Mouse (Mus musculus): ENCODE results near the gene Plxnd1. TPM values are rescaled to one million over a fixed set of nuclear protein-coding genes. Genes with fewer than 3 reads are reported as not detected.

Plxnd1 gene
- polyA plus RNA-seq, 1 experiment: 26.2 TPM

GRCm38 (mm10) chr6:115971273-115972060 is 23.3 kb downstream of the Plxnd1 start:
- Histone ChIP-seq H3K27me3 (ENCODE audit: control insufficient read depth, insufficient read depth, low read length) (no peaks in the 10 kb centered on the region), H3K4me3 (ENCODE audit: low read depth, low read length) (no peak overlapping the region), H3K27ac (ENCODE audit: insufficient read depth, low read depth, low read length) (peak overlapping the region; percentile 30; the same call in 1 of the 2 replicates), H3K4me1 (ENCODE audit: control insufficient read depth, insufficient read depth, insufficient read length, low read length) (peaks cover 17% of the 10 kb centered on the region), H3K36me3 (ENCODE audit: control insufficient read depth, insufficient read depth, low read length) (no peaks in the 10 kb centered on the region)
- WGBS: 63% methylated on average over 13 of the region's 13 CpGs
- no peak for TF ChIP-seq CTCF (IDR thresholded peaks at IDR 0.05; ENCODE audit: extremely low read depth, insufficient read length, insufficient replicate concordance, low read depth, low read length)
- TF ChIP-seq POLR2A (IDR thresholded peaks at IDR 0.05; ENCODE audit: low read depth, low read length): peak; percentile 6; the same call in 1 of the 2 replicates

DNA sequence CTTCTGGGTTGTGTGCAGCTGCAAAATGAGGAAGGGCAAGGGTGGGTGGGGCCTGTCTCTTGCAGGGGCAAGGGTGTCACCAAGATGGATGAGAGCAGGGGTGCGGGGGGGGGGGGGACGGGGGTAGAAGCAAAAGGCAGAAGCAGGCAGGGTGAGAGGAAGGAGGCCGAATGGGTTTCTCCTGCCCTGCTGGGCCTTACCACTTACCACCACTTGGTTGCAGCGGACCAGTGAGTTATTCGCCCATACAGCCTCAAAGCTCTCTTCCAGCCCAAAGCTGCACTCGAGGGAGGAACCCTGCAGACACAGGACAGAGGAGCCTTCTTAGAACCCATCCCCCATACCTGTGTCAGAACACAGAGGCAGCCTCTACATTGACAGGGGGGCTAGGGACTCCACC is 24.9 kb downstream of the Plxnd1 start:
- Histone ChIP-seq H3K4me3 (ENCODE audit: low read depth, low read length) (no peak overlapping the region), H3K27me3 (ENCODE audit: control insufficient read depth, insufficient read depth, low read length) (no peaks in the 10 kb centered on the region), H3K36me3 (ENCODE audit: control insufficient read depth, insufficient read depth, low read length) (no peaks in the 10 kb centered on the region), H3K27ac (ENCODE audit: insufficient read depth, low read depth, low read length) (no peak overlapping the region), H3K4me1 (ENCODE audit: control insufficient read depth, insufficient read depth, insufficient read length, low read length) (peaks cover 17% of the 10 kb centered on the region)
- TF ChIP-seq POLR2A (IDR thresholded peaks at IDR 0.05; ENCODE audit: low read depth, low read length) (no peak), CTCF (IDR thresholded peaks at IDR 0.05; ENCODE audit: extremely low read depth, insufficient read length, insufficient replicate concordance, low read depth, low read length) (no peak)
- 86% methylated on average over 6 of the region's 6 CpGs for WGBS

GRCm38 (mm10) chr6:115969103-115969502 is 25.7 kb downstream of the Plxnd1 start:
- no peaks in the 10 kb centered on the region for H3K36me3 ChIP-seq (ENCODE audit: control insufficient read depth, insufficient read depth, low read length)
- no peak overlapping the region for H3K4me3 ChIP-seq (ENCODE audit: low read depth, low read length)
- no peak overlapping the region for H3K27ac ChIP-seq (ENCODE audit: insufficient read depth, low read depth, low read length)
- no peak for TF ChIP-seq CTCF (IDR thresholded peaks at IDR 0.05; ENCODE audit: extremely low read depth, insufficient read length, insufficient replicate concordance, low read depth, low read length)
- TF ChIP-seq POLR2A (IDR thresholded peaks at IDR 0.05; ENCODE audit: low read depth, low read length): no peak
- no peaks in the 10 kb centered on the region for H3K27me3 ChIP-seq (ENCODE audit: control insufficient read depth, insufficient read depth, low read length)
- 73% methylated on average over 9 of the region's 9 CpGs for WGBS
- peaks cover 17% of the 10 kb centered on the region for H3K4me1 ChIP-seq (ENCODE audit: control insufficient read depth, insufficient read depth, insufficient read length, low read length)

DNA sequence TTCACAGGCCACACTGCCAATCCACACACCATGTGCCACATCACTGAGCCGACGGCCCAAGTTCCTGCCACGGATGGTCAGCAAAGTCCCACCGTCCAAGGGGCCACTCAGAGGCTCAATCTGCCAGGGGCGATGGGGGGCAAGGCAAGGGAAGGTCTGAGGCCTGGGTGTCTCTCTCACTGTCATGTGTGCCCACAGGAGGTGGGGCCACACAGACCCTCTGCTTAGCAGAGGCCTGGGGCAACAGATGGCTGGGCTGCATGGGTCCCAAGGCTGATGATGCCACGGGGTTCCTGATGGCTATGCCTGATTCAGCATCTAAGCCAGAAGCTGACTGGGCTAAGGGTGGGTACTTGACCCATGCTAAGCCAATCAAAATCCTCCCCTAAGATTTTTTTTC is 26.1 kb downstream of the Plxnd1 start:
- no peak for TF ChIP-seq POLR2A (IDR thresholded peaks at IDR 0.05; ENCODE audit: low read depth, low read length)
- no peak for TF ChIP-seq CTCF (IDR thresholded peaks at IDR 0.05; ENCODE audit: extremely low read depth, insufficient read length, insufficient replicate concordance, low read depth, low read length)
- Histone ChIP-seq H3K27me3 (ENCODE audit: control insufficient read depth, insufficient read depth, low read length) (no peaks in the 10 kb centered on the region), H3K27ac (ENCODE audit: insufficient read depth, low read depth, low read length) (no peak overlapping the region), H3K4me3 (ENCODE audit: low read depth, low read length) (no peak overlapping the region), H3K36me3 (ENCODE audit: control insufficient read depth, insufficient read depth, low read length) (no peaks in the 10 kb centered on the region), H3K4me1 (ENCODE audit: control insufficient read depth, insufficient read depth, insufficient read length, low read length) (peaks cover 17% of the 10 kb centered on the region)
- WGBS: 79% methylated on average over 6 of the region's 6 CpGs

GRCm38 (mm10) chr6:115968086-115968485 is 26.7 kb downstream of the Plxnd1 start:
- TF ChIP-seq POLR2A (IDR thresholded peaks at IDR 0.05; ENCODE audit: low read depth, low read length) (no peak), CTCF (IDR thresholded peaks at IDR 0.05; ENCODE audit: extremely low read depth, insufficient read length, insufficient replicate concordance, low read depth, low read length) (no peak)
- no peaks in the 10 kb centered on the region for H3K36me3 ChIP-seq (ENCODE audit: control insufficient read depth, insufficient read depth, low read length)
- 12% methylated on average over 5 of the region's 5 CpGs for WGBS

DNA sequence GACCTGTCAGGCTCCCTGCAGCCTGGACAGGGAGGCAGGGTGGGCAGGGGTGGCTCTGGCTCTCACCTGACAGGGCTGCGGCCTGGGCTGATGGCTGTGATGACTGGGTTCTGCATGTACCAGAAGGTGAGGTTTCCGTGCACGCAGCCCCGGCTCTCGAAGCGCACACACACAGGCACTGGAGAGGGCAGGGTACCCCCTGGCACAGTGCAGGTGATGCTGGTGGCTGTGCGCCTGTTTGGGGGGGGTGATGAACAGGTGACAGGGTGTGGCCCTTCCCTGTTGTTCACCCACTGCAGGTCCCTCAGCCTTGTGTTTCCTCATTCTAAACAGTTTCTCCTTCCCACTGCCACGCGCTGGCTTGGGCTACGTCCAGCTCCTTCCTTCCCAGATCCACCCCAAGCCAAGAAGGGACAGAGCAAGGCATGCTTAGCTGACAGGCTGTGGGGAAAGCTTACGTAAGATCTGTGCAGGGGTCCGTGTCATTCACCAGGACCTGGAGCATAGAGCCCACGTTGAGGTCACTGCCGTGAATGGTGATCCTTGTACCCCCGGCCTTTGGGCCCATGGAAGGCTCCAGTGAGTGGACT is 27.4 kb downstream of the Plxnd1 start:
- Histone ChIP-seq H3K4me1 (ENCODE audit: control insufficient read depth, insufficient read depth, insufficient read length, low read length) (peaks cover 18% of the 10 kb centered on the region), H3K27me3 (ENCODE audit: control insufficient read depth, insufficient read depth, low read length) (no peaks in the 10 kb centered on the region), H3K36me3 (ENCODE audit: control insufficient read depth, insufficient read depth, low read length) (no peaks in the 10 kb centered on the region; the same call in 1 of the 2 replicates), H3K4me3 (ENCODE audit: low read depth, low read length) (no peak overlapping the region), H3K27ac (ENCODE audit: insufficient read depth, low read depth, low read length) (no peak overlapping the region)
- 61% methylated on average over 15 of the region's 15 CpGs for WGBS
- TF ChIP-seq POLR2A (IDR thresholded peaks at IDR 0.05; ENCODE audit: low read depth, low read length) (no peak), CTCF (IDR thresholded peaks at IDR 0.05; ENCODE audit: extremely low read depth, insufficient read length, insufficient replicate concordance, low read depth, low read length) (no peak)

More at GRCm38 (mm10) chr6:115968086-115968485, 26.7 kb downstream of the Plxnd1 start:
- no peak overlapping the region for H3K27ac ChIP-seq (ENCODE audit: insufficient read depth, low read depth, low read length)
- peaks cover 17% of the 10 kb centered on the region for H3K4me1 ChIP-seq (ENCODE audit: control insufficient read depth, insufficient read depth, insufficient read length, low read length)
- H3K4me3 ChIP-seq (ENCODE audit: low read depth, low read length): no peak overlapping the region
- H3K27me3 ChIP-seq (ENCODE audit: control insufficient read depth, insufficient read depth, low read length): no peaks in the 10 kb centered on the region

Measured in small intestine, adult 2 months (tissue).